Mouse (Mus musculus) midbrain, embryonic 12.5 days (tissue): Measurements from ENCODE around the gene Tprkb. TPM values are rescaled to one million over a fixed set of nuclear protein-coding genes. Genes with fewer than 3 reads are reported as not detected.
"Not testable (repeated sequence)": the region's sequence is repeated elsewhere in the genome, so short reads cannot be mapped to it uniquely, and the experiment has no call there.

ENCODE experiments used
- ATAC-seq: fragments of 200-750 bp; cut with Nextera tagmentation; 2 replicates; pipeline ENCODE4 v1.8.0; 2017; ENCODE audit warnings: low read depth, moderate TSS enrichment, moderate library complexity; ENCODE audit not compliant: low FRiP score
- H3K27ac ChIP-seq: fragments of 300-500 bp; sonication (generic); replicated peaks from 2 replicates; pipeline ENCODE4 v1.5.1; 2016; ENCODE audit warnings: mild to moderate bottlenecking
- H3K27me3 ChIP-seq: fragments of 300-500 bp; sonication (generic); 2 replicates; pipeline ENCODE4 v1.6.1; 2016; ENCODE audit warnings: mild to moderate bottlenecking
- H3K36me3 ChIP-seq: fragments of 300-500 bp; sonication (generic); 2 replicates; pipeline ENCODE4 v1.6.1; 2016
- H3K4me1 ChIP-seq: fragments of 300-500 bp; sonication (generic); 2 replicates; pipeline ENCODE4 v1.6.1; 2016
- H3K4me2 ChIP-seq: fragments of 300-500 bp; sonication (generic); replicated peaks from 2 replicates; pipeline ENCODE4 v1.6.1; 2016; ENCODE audit warnings: mild to moderate bottlenecking, moderate library complexity
- H3K4me3 ChIP-seq: fragments of 300-500 bp; sonication (generic); 2 replicates; pipeline ENCODE4 v1.5.1; 2016; ENCODE audit warnings: mild to moderate bottlenecking
- H3K9ac ChIP-seq: fragments of 300-500 bp; sonication (generic); replicated peaks from 2 replicates; pipeline ENCODE4 v1.6.1; 2016; ENCODE audit warnings: mild to moderate bottlenecking, moderate library complexity
- H3K9me3 ChIP-seq: fragments of 300-500 bp; sonication (generic); 2 replicates; pipeline ENCODE4 v1.6.1; 2016; ENCODE audit warnings: mild to moderate bottlenecking
- WGBS: fragments of 180-500 bp; shearing (Covaris S2); methylation state at CpG from one replicate; pipeline ENCODE4 v1.1.7; 2016; 5-methylcytosine and 5-hydroxymethylcytosine counted together
- polyA plus RNA-seq: library from polyadenylated mRNA; unstranded; fragments of >200 nt; fragmentation: Nextera tagmentation; extraction: Ambion mirVana; gene quantifications from 2 replicates; pipeline ENCODE4 v1.2.1, GENCODE M21; 2016

The Tprkb gene
- polyA plus RNA-seq, 1 experiment from 2014 or later, result 35.5 TPM

DNA sequence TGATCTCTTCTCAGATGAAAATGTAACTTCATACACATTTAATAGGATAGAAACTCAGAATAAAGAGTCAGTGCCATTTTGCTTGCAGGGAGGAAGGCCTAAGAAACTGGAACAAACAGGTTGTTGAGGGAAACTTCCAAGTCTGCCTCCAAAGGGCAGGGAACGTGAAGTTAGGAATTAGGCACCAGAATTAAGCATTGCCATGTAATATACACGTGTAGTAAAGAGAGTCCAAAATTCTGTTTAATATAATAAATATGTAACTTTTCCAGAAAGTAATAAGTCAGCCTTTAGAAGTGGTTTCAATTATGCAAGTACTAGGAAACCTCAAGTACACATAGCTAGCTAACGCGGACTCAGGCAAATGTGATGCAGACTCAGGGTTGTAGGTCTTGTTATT lies 7.7 kb downstream of the Tprkb start:
- Histone ChIP-seq H3K27me3 (no peaks in the 10 kb centered on the region), H3K4me2 (no peak overlapping the region), H3K4me1 (peaks cover 13% of the 10 kb centered on the region), H3K9me3 (no peaks in the 10 kb centered on the region), H3K27ac (no peak overlapping the region), H3K36me3 (peaks cover 10% of the 10 kb centered on the region; the same call in 1 of the 2 replicates), H3K9ac (no peak overlapping the region), H3K4me3 (no peak overlapping the region)
- no peak for ATAC-seq
- 95% methylated on average over 4 of the region's 4 CpGs for WGBS

DNA sequence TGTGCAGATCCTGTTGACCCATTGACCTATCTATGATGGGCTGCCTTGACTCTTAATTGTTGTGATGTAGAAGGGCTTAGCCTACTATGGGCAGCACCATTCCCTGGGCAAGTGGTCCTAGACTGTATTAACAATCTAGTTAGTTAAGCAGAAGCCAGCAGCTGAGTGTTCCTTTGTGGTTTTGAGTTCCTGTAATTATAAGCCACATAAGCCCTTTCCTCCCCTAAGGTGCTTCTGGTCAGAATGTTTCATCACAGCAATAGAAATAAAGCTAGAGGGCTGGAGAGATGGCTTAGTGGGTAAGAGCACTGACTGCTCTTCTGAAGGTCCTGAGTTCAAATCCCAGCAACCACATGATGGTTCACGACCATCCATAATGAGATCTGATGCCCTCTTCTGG lies 12.0 kb downstream of the Tprkb start:
- ATAC-seq, result no peak
- Histone ChIP-seq H3K27me3 (no peaks in the 10 kb centered on the region), H3K4me3 (no peak overlapping the region), H3K9ac (no peak overlapping the region), H3K9me3 (no peaks in the 10 kb centered on the region), H3K36me3 (peaks cover 48% of the 10 kb centered on the region), H3K4me2 (no peak overlapping the region), H3K4me1 (no peaks in the 10 kb centered on the region), H3K27ac (no peak overlapping the region)
- 91% methylated on average over 1 of the region's 1 CpGs for WGBS

DNA sequence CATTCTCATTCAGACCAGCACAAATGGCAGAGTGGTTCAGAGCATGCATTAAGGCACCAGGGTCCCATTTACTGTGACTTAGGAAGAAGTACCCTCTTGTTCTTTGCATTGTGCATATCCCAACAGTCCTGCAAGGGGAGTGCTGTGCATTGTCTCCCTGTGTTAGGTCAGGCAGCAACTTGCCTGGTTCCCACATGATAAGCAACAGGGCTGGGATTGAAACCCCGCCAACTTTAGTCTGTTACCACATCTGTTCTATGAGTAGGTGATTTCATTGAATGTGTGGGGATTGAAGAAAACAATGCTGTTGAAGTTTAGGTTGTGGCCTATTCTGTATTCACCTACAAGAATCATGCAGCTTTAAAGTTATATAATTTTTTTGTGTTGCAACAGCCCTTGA lies 15.0 kb downstream of the Tprkb start:
- no peaks in the 10 kb centered on the region for H3K27me3 ChIP-seq
- H3K4me2 ChIP-seq, result no peak overlapping the region
- H3K36me3 ChIP-seq, result peaks cover 60% of the 10 kb centered on the region
- H3K4me3 ChIP-seq, result no peak overlapping the region
- no peak overlapping the region for H3K27ac ChIP-seq
- WGBS, result 84% methylated on average over 1 of the region's 1 CpGs
- H3K9me3 ChIP-seq, result no peaks in the 10 kb centered on the region
- H3K4me1 ChIP-seq, result no peaks in the 10 kb centered on the region
- ATAC-seq, result no peak
- H3K9ac ChIP-seq, result no peak overlapping the region

DNA sequence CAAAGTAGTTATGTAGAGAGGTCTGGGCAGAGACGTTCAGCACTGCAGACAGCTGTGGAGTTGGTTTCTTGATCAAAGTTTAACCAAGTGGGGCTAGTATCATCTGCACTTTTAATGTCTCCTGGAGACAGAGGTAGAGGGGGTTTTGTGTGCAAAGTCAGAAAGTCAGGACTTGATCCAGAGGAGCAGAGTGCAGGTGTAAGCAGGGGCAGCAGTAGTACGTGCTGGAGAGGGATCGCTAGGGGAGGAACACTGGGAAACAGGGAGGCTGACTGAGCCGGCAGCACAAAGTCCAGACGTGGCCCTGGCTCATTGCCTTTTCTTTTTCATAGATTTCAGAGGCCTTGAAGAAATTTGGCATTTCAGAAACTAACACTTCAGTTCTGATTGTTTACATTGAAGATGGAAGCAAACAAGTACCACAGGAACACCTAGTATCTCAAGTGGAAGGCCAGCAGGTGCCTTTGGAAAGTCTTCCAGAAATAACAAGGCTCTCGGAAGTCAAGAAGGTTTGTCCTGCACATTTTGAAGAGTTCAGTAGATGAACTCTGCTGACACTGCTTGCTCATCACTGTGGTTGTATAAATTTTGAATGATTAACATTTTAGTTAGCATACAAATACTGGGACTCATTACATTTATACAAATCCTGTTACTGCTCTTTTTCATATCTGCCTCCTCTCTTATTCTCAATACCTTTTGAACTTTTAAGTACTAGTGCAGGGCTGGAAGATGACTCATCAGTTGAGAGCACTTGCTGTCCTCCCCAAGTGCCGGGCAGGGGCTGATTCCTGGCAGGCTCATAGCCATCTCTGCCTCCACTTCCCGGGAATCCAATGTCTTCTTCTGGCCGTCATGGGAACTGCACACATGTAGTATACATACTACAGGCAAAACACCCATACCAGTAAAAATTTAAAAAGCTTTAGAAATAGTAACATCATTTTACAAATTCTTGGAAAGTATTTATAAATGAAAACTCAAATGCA lies 16.1 kb downstream of the Tprkb start:
- H3K9ac ChIP-seq, result no peak overlapping the region
- no peak for ATAC-seq
- peaks cover 57% of the 10 kb centered on the region for H3K36me3 ChIP-seq

DNA sequence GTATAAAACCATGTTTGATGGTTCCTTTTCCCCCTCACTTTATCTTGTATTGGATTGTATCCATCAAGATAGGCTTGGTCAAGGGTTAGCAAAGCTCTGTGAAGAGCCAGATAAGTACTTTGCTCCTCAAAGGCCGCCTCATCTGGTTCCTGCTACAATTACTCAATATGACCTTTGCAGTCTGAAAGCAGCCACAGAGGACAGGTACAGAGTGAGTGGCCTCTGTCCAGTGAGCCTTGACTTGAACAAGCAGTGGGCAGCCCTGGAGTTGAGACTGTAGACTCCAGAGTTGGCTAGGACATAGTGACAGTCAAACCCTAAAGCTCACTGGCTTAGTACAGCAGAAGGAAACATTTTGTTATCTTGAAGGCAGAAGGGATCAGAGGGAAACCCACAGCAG lies 17.6 kb downstream of the Tprkb start:
- WGBS, result 80% methylated on average over 1 of the region's 1 CpGs
- Histone ChIP-seq H3K4me3 (no peak overlapping the region), H3K27me3 (no peaks in the 10 kb centered on the region), H3K9me3 (no peaks in the 10 kb centered on the region), H3K27ac (no peak overlapping the region), H3K4me1 (no peaks in the 10 kb centered on the region), H3K9ac (no peak overlapping the region), H3K36me3 (peaks cover 53% of the 10 kb centered on the region), H3K4me2 (no peak overlapping the region)
- ATAC-seq, result no peak

More for the DNA sequence above, 16.1 kb downstream of the Tprkb start:
- no peak overlapping the region for H3K27ac ChIP-seq
- no peaks in the 10 kb centered on the region for H3K27me3 ChIP-seq
- WGBS, result 94% methylated on average over 9 of the region's 9 CpGs
- no peak overlapping the region for H3K4me2 ChIP-seq
- no peaks in the 10 kb centered on the region for H3K4me1 ChIP-seq
- H3K4me3 ChIP-seq, result no peak overlapping the region
- H3K9me3 ChIP-seq, result no peaks in the 10 kb centered on the region

DNA sequence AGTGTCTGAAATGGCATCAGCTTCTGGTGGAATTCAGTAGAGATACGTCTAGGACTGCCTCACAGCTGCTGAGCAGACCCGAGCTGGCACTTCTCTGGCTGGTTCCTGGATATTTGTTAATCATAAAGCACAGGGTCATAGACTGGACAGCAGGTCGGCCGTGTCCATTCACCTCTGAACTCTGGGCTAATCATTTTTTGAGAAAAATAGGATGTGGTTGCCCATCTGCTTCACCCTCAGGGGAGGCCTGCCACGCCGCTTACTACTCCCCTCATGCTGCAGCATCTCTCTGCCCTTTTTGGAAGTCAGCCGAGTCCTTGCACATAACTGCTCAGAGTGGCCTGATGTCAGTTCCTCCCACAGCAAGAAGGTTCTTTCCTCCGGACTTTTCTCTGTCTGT lies 22.4 kb downstream of the Tprkb start:
- Histone ChIP-seq H3K27me3 (no peaks in the 10 kb centered on the region; the same call in 1 of the 2 replicates), H3K27ac (no peak overlapping the region), H3K4me2 (no peak overlapping the region), H3K4me3 (no peak overlapping the region), H3K9me3 (no peaks in the 10 kb centered on the region), H3K4me1 (peaks cover 2% of the 10 kb centered on the region; the same call in 1 of the 2 replicates), H3K36me3 (peaks cover 13% of the 10 kb centered on the region), H3K9ac (no peak overlapping the region)
- ATAC-seq, result no peak
- WGBS, result 83% methylated on average over 8 of the region's 8 CpGs

DNA sequence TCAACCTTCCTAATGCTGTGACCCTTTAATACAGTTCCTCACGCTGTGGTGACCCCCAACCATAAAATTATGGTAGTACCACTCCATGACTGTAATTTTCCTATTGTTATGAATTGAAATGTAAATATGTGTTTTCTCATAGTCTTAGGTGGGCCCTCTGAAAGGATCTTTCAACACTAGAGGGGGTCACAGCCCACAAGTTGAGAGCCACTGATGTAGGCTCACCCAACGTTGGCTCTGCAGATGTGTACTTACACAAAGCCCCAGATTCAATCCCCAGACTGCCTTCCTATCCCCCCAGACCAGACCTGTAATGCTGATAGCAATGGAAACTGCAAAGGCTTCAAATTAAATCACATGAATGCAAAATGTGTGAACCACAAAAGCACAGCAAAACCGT lies 24.0 kb downstream of the Tprkb start:
- H3K4me1 ChIP-seq, result peaks cover 2% of the 10 kb centered on the region; the same call in 1 of the 2 replicates
- 68% methylated on average over 3 of the region's 3 CpGs for WGBS
- no peaks in the 10 kb centered on the region for H3K9me3 ChIP-seq
- no peak overlapping the region for H3K27ac ChIP-seq
- no peak for ATAC-seq
- no peak overlapping the region for H3K4me3 ChIP-seq
- H3K27me3 ChIP-seq, result no peaks in the 10 kb centered on the region; the same call in 1 of the 2 replicates
- H3K9ac ChIP-seq, result no peak overlapping the region
- peaks cover under 1% of the 10 kb centered on the region; the same call in 1 of the 2 replicates for H3K36me3 ChIP-seq
- no peak overlapping the region for H3K4me2 ChIP-seq

DNA sequence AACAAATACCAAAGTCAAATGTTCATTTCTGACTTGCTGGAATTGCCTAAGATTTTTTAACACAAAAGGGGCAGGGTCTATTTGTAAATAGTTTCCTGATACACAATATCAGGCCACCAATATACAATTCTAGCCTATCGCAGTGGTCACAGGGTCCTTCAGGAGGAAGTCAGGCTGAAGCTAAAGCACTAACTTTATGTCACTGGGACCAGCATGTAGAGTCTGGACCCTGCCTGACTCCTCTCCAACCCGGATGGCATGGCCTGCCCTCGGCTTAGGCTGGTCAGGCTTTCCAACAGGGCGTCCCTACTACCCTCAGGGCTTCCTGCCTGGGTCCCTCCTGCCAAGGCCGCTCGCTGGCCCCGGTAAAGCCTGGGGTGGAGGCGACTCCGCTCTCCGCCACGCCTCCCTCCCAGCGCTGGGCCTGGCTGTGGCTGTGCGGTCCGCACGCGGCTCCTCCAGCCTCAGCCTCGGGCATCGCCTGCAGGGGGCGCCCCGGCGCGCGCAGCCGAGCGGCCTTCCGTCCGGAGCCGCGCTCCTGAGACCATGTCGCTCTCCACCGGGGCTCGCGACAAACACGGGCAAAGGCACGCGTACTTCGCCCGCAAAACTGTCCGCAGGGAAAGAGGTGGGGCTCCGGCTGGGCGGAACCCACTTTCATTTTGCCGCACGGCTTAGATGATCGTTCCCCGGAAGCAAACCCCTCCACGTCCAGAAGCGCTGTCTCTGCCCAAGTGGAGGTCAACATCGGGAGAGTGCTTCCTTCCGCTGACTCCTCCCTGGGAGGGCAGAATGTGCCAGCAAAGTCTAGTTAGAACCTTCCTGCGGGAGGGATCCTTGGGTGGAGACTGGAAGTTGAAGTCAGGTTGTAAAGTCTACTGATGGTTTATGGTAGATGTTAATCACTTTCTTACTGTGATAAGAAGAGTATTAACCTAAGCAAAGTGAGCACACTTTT lies 25.1 kb downstream of the Tprkb start:
- Histone ChIP-seq H3K4me2 (peak overlapping the region; percentile 58), H3K9ac (peak overlapping the region; percentile 52), H3K4me3 (peak overlapping the region; percentile 49), H3K27ac (peak overlapping the region; percentile 49; the same call in 1 of the 2 replicates)
- H3K9me3 ChIP-seq, H3K4me1 ChIP-seq, H3K27me3 ChIP-seq, H3K36me3 ChIP-seq: not testable (repeated sequence)
- WGBS, result 2% methylated on average over 50 of the region's 50 CpGs
- peak; percentile 96 for ATAC-seq

DNA sequence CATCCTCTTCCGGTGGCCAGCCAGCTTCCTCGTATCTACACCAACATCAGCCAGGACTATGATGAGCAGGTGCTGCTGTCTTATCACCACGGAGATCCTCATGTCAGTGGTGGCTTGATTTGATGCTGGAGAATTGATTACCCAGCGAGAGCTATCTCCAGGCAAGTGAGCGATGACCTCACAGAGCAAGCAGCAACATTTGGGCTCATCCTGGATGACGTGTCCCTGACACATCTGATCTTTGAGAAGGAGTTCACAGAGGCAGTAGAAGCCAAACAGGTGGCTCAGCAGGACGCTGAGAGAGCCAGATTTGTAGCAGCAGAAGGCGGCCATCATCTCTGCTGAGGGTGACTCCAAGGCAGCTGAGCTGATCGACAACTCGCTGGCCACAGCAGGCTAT lies 27.0 kb downstream of the Tprkb start:
- no peak overlapping the region for H3K4me3 ChIP-seq
- H3K4me1 ChIP-seq, result peaks cover 2% of the 10 kb centered on the region; the same call in 1 of the 2 replicates
- no peak overlapping the region for H3K27ac ChIP-seq
- H3K9ac ChIP-seq, result no peak overlapping the region
- no peaks in the 10 kb centered on the region for H3K9me3 ChIP-seq
- H3K36me3 ChIP-seq, result peaks cover 14% of the 10 kb centered on the region
- no peak for ATAC-seq
- H3K27me3 ChIP-seq, result no peaks in the 10 kb centered on the region; the same call in 1 of the 2 replicates
- WGBS, result 84% methylated on average over 10 of the region's 10 CpGs
- no peak overlapping the region for H3K4me2 ChIP-seq

DNA sequence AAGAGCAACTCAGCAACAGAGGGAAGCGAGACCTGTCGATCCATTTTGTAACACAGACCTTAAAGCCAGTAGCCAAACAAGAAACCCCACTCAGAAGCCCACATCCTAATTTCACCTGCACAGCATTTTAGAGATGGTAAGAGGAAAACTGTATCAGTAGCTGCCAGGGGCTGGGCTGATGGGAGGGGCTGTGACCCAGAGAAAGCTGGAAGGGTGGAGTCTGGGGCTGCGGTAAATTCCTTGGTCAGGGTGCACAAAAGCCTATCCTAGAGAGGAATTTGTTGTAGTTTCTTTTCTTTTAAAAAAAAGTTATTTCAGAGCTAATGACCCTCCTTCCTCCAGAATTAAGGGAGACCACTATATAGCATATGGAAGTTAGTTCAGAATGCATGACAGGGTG lies 30.8 kb downstream of the Tprkb start:
- no peaks in the 10 kb centered on the region for H3K4me1 ChIP-seq
- peaks cover 50% of the 10 kb centered on the region for H3K36me3 ChIP-seq
- no peaks in the 10 kb centered on the region for H3K27me3 ChIP-seq
- H3K4me2 ChIP-seq, result no peak overlapping the region
- H3K27ac ChIP-seq, result no peak overlapping the region
- no peaks in the 10 kb centered on the region for H3K9me3 ChIP-seq
- H3K4me3 ChIP-seq, result no peak overlapping the region
- no peak for ATAC-seq
- no peak overlapping the region for H3K9ac ChIP-seq
- WGBS, result 94% methylated on average over 3 of the region's 3 CpGs

DNA sequence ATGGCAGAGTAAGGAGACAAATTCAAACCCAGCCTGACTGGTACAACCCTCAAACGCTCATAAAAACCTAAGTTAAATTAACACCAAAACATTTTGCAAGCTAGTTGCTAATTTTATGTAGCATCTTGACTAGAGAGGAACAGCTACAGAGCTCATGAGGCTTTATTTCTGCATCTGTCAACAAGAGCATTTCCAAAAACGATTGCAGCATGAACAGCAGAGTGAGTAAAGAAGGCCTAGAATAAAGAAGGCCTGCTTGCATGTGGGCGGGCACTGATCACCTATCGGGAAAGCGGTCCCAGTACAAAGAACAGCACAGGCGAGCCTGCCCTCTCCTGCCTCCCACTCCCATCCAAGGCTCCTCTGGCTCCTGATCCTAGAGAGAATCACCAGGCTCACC lies 36.9 kb downstream of the Tprkb start:
- Histone ChIP-seq H3K9me3 (no peaks in the 10 kb centered on the region), H3K36me3 (peaks cover 96% of the 10 kb centered on the region), H3K4me3 (no peak overlapping the region), H3K4me2 (no peak overlapping the region), H3K27me3 (no peaks in the 10 kb centered on the region), H3K4me1 (no peaks in the 10 kb centered on the region), H3K27ac (no peak overlapping the region), H3K9ac (no peak overlapping the region)
- no peak for ATAC-seq
- 91% methylated on average over 6 of the region's 6 CpGs for WGBS

DNA sequence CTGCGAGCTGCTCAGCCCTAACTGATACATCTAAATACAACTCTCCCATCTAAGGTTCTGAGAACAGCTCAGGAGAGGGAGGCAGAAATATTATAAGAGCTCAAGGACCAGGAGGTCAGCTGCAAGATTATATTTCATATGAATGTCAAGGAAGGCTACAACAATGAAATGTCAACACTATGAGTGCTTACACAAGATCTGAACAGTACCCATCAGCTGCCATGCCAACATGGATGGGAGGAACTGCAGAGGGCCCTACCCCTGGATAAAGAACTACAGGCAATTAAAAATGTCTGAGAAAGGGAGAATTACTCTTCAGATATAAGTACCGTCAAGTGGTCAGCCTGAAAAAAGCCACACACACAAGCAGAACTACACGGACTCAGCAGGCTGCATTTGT lies 45.9 kb downstream of the Tprkb start:
- 87% methylated on average over 3 of the region's 3 CpGs for WGBS

More for the DNA sequence above, 45.9 kb downstream of the Tprkb start:
- peaks cover 15% of the 10 kb centered on the region for H3K4me1 ChIP-seq
- H3K4me2 ChIP-seq, result no peak overlapping the region
- ATAC-seq, result no peak
- no peaks in the 10 kb centered on the region for H3K9me3 ChIP-seq
- no peaks in the 10 kb centered on the region for H3K27me3 ChIP-seq
- H3K36me3 ChIP-seq, result peaks cover 48% of the 10 kb centered on the region
- no peak overlapping the region for H3K9ac ChIP-seq
- H3K4me3 ChIP-seq, result no peak overlapping the region
- H3K27ac ChIP-seq, result no peak overlapping the region
